Mouse (Mus musculus): ENCODE measurements around the gene Cpeb4. TPM values are rescaled to one million over a fixed set of nuclear protein-coding genes. Genes with fewer than 3 reads are reported as not detected.

The Cpeb4 gene
- polyA plus RNA-seq, 1 experiment, result 5.1 TPM

DNA sequence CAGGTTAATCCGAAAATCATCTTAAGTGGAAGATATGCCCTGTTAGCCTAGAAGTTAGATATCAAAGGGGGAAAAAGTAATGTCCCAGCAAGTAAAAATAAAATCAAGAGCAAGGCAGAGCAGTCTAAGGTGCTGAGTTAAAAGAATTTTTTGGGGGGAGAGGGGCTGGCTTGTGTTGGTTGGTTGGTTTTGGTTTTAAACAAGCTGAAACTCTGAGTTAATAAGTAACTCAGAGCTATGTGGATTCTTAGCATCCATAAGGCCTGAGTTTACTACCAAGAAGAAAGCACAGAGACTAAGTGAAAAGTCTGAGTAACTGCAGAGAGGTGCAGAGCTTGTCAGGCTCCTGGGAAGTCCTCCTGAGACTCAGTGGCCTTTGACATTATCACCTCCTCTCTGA, 16.2 kb downstream of the Cpeb4 start:
- Histone ChIP-seq H3K4me3 (replicated peaks) (no peak overlapping the region), H3K9me3 (ENCODE audit: control insufficient read depth, low read length) (no peaks in the 10 kb centered on the region), H3K36me3 (ENCODE audit: control insufficient read depth) (peaks cover 100% of the 10 kb centered on the region), H3K27me3 (ENCODE audit: control insufficient read depth) (no peaks in the 10 kb centered on the region), H3K4me1 (ENCODE audit: control insufficient read depth) (peaks cover 78% of the 10 kb centered on the region)
- TF ChIP-seq GATA1 (IDR thresholded peaks at IDR 0.05; ENCODE audit: low read length) (no peak), TAL1 (IDR thresholded peaks at IDR 0.05; ENCODE audit: low read length) (no peak)

DNA sequence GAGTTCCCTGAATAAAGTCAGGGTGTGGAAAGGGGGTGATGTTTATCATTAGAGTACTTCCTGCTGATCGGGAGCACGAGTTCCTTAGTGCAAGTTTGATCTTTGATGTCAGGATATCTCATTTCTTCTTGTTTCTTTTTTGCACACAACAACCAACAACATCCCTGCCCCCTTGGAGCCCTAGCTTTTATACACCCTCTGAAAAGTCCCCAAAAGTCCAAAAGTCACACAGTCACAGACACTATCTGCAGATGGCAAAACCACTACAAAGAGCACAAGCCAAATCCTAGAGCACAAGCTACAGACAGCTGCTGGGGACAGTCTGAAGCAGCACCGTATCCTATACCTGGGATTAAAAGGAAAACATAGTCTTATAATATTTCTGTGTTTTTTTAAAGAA, 20.1 kb downstream of the Cpeb4 start:
- TF ChIP-seq TAL1 (IDR thresholded peaks at IDR 0.05; ENCODE audit: low read length) (no peak), GATA1 (IDR thresholded peaks at IDR 0.05; ENCODE audit: low read length) (no peak)
- no peaks in the 10 kb centered on the region for H3K27me3 ChIP-seq (ENCODE audit: control insufficient read depth)
- no peaks in the 10 kb centered on the region for H3K9me3 ChIP-seq (ENCODE audit: control insufficient read depth, low read length)
- H3K4me1 ChIP-seq (ENCODE audit: control insufficient read depth), result peaks cover 87% of the 10 kb centered on the region
- peaks cover 100% of the 10 kb centered on the region for H3K36me3 ChIP-seq (ENCODE audit: control insufficient read depth)
- H3K4me3 ChIP-seq (replicated peaks), result no peak overlapping the region

DNA sequence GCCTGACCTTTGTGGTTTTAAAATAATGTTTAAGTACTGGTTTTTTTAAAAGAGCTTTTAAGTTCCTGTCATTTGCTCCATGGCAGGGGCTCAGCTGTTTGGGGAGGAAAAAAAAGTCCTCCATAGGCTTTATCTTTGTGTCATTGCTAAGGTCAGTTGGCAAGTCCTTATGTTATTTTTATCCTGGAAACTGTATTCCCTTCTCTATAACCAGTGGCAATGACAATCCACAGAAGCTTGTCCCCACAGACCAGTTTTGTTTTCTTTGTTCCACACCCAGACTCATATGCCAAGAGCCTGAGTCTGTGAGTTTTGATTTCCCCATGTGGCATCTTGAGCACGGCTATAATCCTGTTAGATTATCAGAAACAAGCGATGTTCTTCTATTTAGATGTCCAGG, 21.6 kb downstream of the Cpeb4 start:
- Histone ChIP-seq H3K4me3 (replicated peaks) (no peak overlapping the region), H3K36me3 (ENCODE audit: control insufficient read depth) (peaks cover 100% of the 10 kb centered on the region)

DNA sequence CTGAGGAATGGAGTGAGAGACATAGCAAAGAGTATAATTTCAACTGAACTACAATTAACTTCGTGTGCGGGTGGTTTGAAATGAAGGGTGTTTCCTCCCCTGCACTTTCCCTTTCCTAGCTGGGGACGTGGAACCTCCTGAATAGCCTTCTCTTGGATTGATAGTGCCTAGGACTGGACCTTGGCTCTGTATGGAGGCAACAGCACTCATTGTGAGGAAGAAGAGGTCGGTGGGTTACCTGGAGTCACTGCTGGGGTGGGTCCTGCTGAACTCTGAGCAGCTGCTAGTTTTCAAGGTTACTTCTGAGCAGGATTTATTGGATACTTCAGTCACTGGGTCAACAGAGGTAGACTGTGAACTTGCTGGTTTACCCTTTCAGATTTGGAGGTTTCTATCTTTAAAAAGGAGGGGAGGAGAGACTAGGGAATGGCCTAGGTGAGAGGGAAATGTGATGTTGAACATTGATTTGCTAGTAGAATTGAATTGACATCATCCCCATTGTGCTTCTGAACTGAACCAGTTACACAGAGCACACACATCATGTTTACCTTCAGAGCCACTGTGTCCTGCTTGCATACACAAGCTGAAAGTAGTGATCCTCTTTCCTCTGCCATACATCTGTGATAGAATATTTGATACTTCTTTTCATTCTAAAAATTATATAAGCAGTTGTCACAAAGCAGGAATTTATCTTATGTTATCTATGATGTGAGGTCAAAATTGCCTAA, 24.2 kb downstream of the Cpeb4 start:
- Histone ChIP-seq H3K36me3 (ENCODE audit: control insufficient read depth) (peaks cover 100% of the 10 kb centered on the region), H3K27me3 (ENCODE audit: control insufficient read depth) (no peaks in the 10 kb centered on the region), H3K4me3 (replicated peaks) (peak overlapping the region; percentile 59), H3K9me3 (ENCODE audit: control insufficient read depth, low read length) (no peaks in the 10 kb centered on the region), H3K4me1 (ENCODE audit: control insufficient read depth) (peaks cover 96% of the 10 kb centered on the region)
- TF ChIP-seq TAL1 (IDR thresholded peaks at IDR 0.05; ENCODE audit: low read length) (no peak), GATA1 (IDR thresholded peaks at IDR 0.05; ENCODE audit: low read length) (no peak)

More for the DNA sequence above, 21.6 kb downstream of the Cpeb4 start:
- Histone ChIP-seq H3K9me3 (ENCODE audit: control insufficient read depth, low read length) (no peaks in the 10 kb centered on the region), H3K4me1 (ENCODE audit: control insufficient read depth) (peaks cover 92% of the 10 kb centered on the region), H3K27me3 (ENCODE audit: control insufficient read depth) (no peaks in the 10 kb centered on the region)
- TF ChIP-seq GATA1 (IDR thresholded peaks at IDR 0.05; ENCODE audit: low read length) (no peak), TAL1 (IDR thresholded peaks at IDR 0.05; ENCODE audit: low read length) (no peak)

DNA sequence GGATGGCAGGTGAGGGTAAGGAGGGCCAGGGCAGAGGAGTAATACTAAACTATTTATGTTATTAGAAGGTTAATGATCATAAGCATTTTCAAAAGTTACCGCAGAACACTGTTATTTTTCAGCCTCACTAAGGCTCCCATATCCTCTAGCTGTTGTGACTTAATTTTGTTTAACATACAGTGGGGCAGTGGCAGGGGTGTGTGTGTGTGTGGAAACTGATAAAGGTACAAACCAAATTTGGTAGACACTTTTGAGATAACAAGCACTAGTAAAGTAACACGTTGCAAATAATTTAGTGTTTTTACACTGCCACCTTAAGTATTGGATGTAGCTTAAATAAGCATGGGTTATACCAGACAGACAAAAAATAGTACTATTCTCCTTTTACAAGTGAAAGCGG, 24.9 kb downstream of the Cpeb4 start:
- no peaks in the 10 kb centered on the region for H3K9me3 ChIP-seq (ENCODE audit: control insufficient read depth, low read length)
- peaks cover 97% of the 10 kb centered on the region for H3K4me1 ChIP-seq (ENCODE audit: control insufficient read depth)
- H3K36me3 ChIP-seq (ENCODE audit: control insufficient read depth), result peaks cover 100% of the 10 kb centered on the region
- no peaks in the 10 kb centered on the region for H3K27me3 ChIP-seq (ENCODE audit: control insufficient read depth)
- TF ChIP-seq TAL1 (IDR thresholded peaks at IDR 0.05; ENCODE audit: low read length) (peak; percentile 58), GATA1 (IDR thresholded peaks at IDR 0.05; ENCODE audit: low read length) (peak; percentile 67)
- H3K4me3 ChIP-seq (replicated peaks), result peak overlapping the region; percentile 59

DNA sequence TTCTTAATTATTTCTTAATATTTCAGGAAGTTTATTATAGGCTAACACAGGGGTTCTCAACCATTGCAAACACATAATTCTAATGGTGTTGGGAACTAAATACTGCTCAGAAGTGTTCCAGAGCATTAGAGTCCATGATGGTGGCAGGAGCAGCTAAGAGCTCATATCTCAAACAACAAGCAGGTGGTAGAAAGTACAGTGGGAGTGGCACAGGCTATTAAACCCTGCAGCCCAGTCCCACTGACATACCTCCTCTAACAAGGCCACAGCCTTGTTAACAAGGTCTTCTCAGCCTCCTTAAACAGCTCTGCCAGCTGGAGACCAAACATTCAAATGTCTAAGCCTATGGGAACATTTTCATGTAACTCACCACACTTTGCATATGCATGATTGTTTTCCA, 27.2 kb downstream of the Cpeb4 start:
- H3K36me3 ChIP-seq (ENCODE audit: control insufficient read depth), result peaks cover 100% of the 10 kb centered on the region
- no peak for TF ChIP-seq GATA1 (IDR thresholded peaks at IDR 0.05; ENCODE audit: low read length)
- no peak for TF ChIP-seq TAL1 (IDR thresholded peaks at IDR 0.05; ENCODE audit: low read length)
- H3K4me1 ChIP-seq (ENCODE audit: control insufficient read depth), result peaks cover 83% of the 10 kb centered on the region
- H3K4me3 ChIP-seq (replicated peaks), result no peak overlapping the region
- no peaks in the 10 kb centered on the region for H3K27me3 ChIP-seq (ENCODE audit: control insufficient read depth)
- H3K9me3 ChIP-seq (ENCODE audit: control insufficient read depth, low read length), result no peaks in the 10 kb centered on the region

DNA sequence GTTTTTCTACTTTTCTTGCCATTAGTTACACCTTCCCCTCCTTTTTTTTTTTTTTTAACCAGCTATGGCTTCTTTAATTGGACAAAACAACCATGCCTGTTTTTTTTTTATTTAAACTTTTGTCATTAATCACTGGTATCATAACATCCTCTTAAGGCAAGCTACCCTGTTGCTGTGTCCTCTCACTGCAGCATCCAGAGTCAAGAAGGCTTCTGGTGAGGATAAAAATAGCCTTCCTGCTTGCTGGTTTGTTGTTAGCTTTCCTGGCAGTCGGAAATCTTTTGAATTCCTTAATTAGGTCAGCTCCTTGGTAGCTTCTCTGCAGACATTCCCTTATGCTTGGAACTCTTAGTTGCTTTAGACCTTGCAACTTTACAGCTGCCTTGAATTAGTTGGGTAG, 28.7 kb downstream of the Cpeb4 start:
- H3K4me1 ChIP-seq (ENCODE audit: control insufficient read depth), result peaks cover 68% of the 10 kb centered on the region
- peaks cover 92% of the 10 kb centered on the region for H3K36me3 ChIP-seq (ENCODE audit: control insufficient read depth)
- no peak overlapping the region for H3K4me3 ChIP-seq (replicated peaks)
- TF ChIP-seq TAL1 (IDR thresholded peaks at IDR 0.05; ENCODE audit: low read length) (no peak), GATA1 (IDR thresholded peaks at IDR 0.05; ENCODE audit: low read length) (no peak)
- H3K27me3 ChIP-seq (ENCODE audit: control insufficient read depth), result no peaks in the 10 kb centered on the region
- no peaks in the 10 kb centered on the region for H3K9me3 ChIP-seq (ENCODE audit: control insufficient read depth, low read length)

DNA sequence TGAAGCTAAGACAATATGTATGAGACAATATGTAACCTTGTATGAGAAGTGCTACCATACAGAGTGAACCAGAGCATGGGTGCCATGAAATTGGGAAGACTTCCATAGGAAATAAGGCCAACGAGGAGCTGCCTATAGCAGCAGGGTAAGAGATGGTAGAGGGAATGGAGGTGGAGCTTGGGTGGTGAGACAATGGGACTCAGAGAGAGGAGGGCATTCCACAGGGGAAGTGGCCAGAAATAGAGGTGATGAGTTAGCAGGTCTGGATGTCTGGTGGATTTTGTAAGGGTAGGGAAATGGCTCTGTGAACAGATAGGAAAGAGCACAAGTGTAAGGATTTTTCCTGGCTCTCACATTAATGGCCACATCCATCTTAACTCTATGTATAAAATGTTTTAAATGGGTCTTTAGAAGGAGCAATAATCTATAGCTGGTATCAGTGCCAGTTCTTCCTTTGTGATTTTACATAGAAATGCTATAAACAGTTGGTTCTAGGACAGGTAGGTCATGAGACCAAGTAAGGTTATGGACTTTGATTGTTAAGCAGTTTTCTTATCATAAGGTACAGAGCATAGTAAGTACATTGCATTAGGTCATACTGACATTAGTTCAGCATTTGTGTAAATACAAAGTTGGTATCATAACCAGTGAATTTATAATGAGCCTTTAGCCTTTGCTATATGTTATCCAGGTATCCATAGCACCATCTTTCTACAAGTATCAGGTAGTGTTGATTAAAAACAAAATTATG, 30.4 kb downstream of the Cpeb4 start:
- Histone ChIP-seq H3K9me3 (ENCODE audit: control insufficient read depth, low read length) (no peaks in the 10 kb centered on the region), H3K4me1 (ENCODE audit: control insufficient read depth) (peaks cover 55% of the 10 kb centered on the region), H3K27me3 (ENCODE audit: control insufficient read depth) (no peaks in the 10 kb centered on the region), H3K4me3 (replicated peaks) (no peak overlapping the region), H3K36me3 (ENCODE audit: control insufficient read depth) (peaks cover 92% of the 10 kb centered on the region)
- TF ChIP-seq TAL1 (IDR thresholded peaks at IDR 0.05; ENCODE audit: low read length), result no peak
- TF ChIP-seq GATA1 (IDR thresholded peaks at IDR 0.05; ENCODE audit: low read length), result no peak

DNA sequence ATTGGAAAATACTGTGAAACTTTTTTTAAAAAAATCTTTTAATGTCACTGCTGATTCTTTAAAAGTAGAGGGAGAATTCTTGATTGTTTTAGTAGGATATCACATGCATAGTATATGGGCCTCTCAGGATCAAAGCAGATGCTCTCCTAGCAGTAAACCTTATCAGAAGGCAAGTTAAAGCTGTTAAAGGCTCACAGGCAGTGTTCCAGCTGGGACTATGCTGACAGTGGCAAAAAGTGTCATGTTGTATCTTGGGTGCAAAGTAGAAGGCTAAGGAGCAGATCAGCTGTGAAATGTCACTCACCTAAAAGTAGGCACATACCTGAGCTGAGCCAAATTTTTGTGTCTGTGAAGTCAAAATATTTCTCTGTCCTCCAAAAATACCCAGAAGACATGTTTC, 34.5 kb downstream of the Cpeb4 start:
- H3K4me1 ChIP-seq (ENCODE audit: control insufficient read depth), result peaks cover 26% of the 10 kb centered on the region
- no peaks in the 10 kb centered on the region for H3K27me3 ChIP-seq (ENCODE audit: control insufficient read depth)
- TF ChIP-seq TAL1 (IDR thresholded peaks at IDR 0.05; ENCODE audit: low read length) (no peak), GATA1 (IDR thresholded peaks at IDR 0.05; ENCODE audit: low read length) (no peak)
- no peak overlapping the region for H3K4me3 ChIP-seq (replicated peaks)
- no peaks in the 10 kb centered on the region for H3K9me3 ChIP-seq (ENCODE audit: control insufficient read depth, low read length)
- H3K36me3 ChIP-seq (ENCODE audit: control insufficient read depth), result peaks cover 88% of the 10 kb centered on the region
